Mouse (Mus musculus) heart, embryonic 16.5 days (tissue): ENCODE measurements around the gene Serpinb3a. TPM values are rescaled to one million over a fixed set of nuclear protein-coding genes. Genes with fewer than 3 reads are reported as not detected.

Experiments
- polyA plus RNA-seq: library from polyadenylated mRNA; unstranded; fragments of >200 nt; fragmentation: Nextera tagmentation; extraction: Ambion mirVana; gene quantifications from 2 replicates; pipeline ENCODE4 v1.2.1, GENCODE M21; 2015

Gene Serpinb3a
- polyA plus RNA-seq, 1 experiment from 2014 or later, result 0.28 TPM

Other genes starting within 250 kb of the Serpinb3a start
- gene Serpinb5, start 191.1 kb downstream of the Serpinb3a start, polyA plus RNA-seq, result 0.29 and 0.86 TPM in 2 replicates
- gene Serpinb12, start 117.9 kb downstream of the Serpinb3a start, polyA plus RNA-seq, result 0.37 and 0.56 TPM in 2 replicates
- not detected in 2 replicates for gene Serpinb13, start 71.3 kb downstream of the Serpinb3a start, polyA plus RNA-seq
- not detected in 2 replicates for gene Serpinb3d, start 31.2 kb upstream of the Serpinb3a start, polyA plus RNA-seq
- gene Serpinb3b, start 226.1 kb upstream of the Serpinb3a start, polyA plus RNA-seq, result not detected in 2 replicates
- gene Serpinb3c, start 226.1 kb upstream of the Serpinb3a start, polyA plus RNA-seq, result 0.13 TPM in 1 of 2 replicates, not detected in the other